Mouse (Mus musculus): ENCODE measurements around the gene Hist1h2bk. TPM values are rescaled to one million over a fixed set of nuclear protein-coding genes. Genes with fewer than 3 reads are reported as not detected.
A peak's percentile ranks its signal among the peaks of the same experiment; 100 is the strongest.
"Not testable (repeated sequence)": the region's sequence is repeated elsewhere in the genome, so short reads cannot be mapped to it uniquely, and the experiment has no call there.

The Hist1h2bk gene
- polyA plus RNA-seq, 1 experiment from 2014 or later, result 1.7 TPM

GRCm38 (mm10) chr13:22041651-22042567, 6.2 kb downstream of the Hist1h2bk start:
- peak overlapping the region; percentile 83 for H3K27ac ChIP-seq
- H3K9me3 ChIP-seq (replicated peaks), result no peaks in the 10 kb centered on the region
- H3K27me3 ChIP-seq, result no peaks in the 10 kb centered on the region
- peak overlapping the region; percentile 54 for H3K9ac ChIP-seq
- H3K4me2 ChIP-seq, result peak overlapping the region; percentile 69
- peaks cover 24% of the 10 kb centered on the region for H3K4me1 ChIP-seq (replicated peaks)
- ATAC-seq (replicated peaks; ENCODE audit: insufficient number of reproducible peaks, insufficient read depth, low FRiP score, low read depth), result no peak
- peak overlapping the region; percentile 46 for H3K4me3 ChIP-seq
- no peaks in the 10 kb centered on the region for H3K36me3 ChIP-seq
- WGBS, result 5% methylated on average over 13 of the region's 13 CpGs

GRCm38 (mm10) chr13:22042568-22043502, 7.2 kb downstream of the Hist1h2bk start, which contains the start of the genes Hist1h2ag and Hist1h2bj:
TSS of gene Hist1h2ag (minus strand) at chr13:22042944.
TSS of gene Hist1h2bj (plus strand) at chr13:22043214.
- Histone ChIP-seq H3K27ac (peak within 1 kb of the TSS; percentile 86), H3K4me2 (peak within 1 kb of the TSS; percentile 69), H3K4me3 (peak within 1 kb of the TSS; percentile 46), H3K9ac (peak within 1 kb of the TSS; percentile 54), H3K4me1 (replicated peaks) (peaks cover 24% of the 10 kb centered on the region)
- H3K36me3 ChIP-seq; H3K9me3 ChIP-seq (replicated peaks); H3K27me3 ChIP-seq: not testable (repeated sequence)
- under 1% methylated on average over 46 of the region's 80 CpGs for WGBS
- peak; percentile 89 for ATAC-seq (replicated peaks; ENCODE audit: insufficient number of reproducible peaks, insufficient read depth, low FRiP score, low read depth)

GRCm38 (mm10) chr13:22043503-22044431, 8.1 kb downstream of the Hist1h2bk start:
- Histone ChIP-seq H3K36me3 (no peaks in the 10 kb centered on the region), H3K4me1 (replicated peaks) (peaks cover 24% of the 10 kb centered on the region), H3K4me2 (peak overlapping the region; percentile 69), H3K27me3 (no peaks in the 10 kb centered on the region), H3K9ac (peak overlapping the region; percentile 36; the same call in 1 of the 2 replicates), H3K9me3 (replicated peaks) (no peaks in the 10 kb centered on the region), H3K4me3 (peak overlapping the region; percentile 46), H3K27ac (peak overlapping the region; percentile 86)
- under 1% methylated on average over 14 of the region's 14 CpGs for WGBS
- ATAC-seq (replicated peaks; ENCODE audit: insufficient number of reproducible peaks, insufficient read depth, low FRiP score, low read depth), result no peak

GRCm38 (mm10) chr13:22044432-22045155, 8.9 kb downstream of the Hist1h2bk start:
- 87% methylated on average over 6 of the region's 6 CpGs for WGBS
- H3K9ac ChIP-seq, result no peak overlapping the region
- peaks cover 25% of the 10 kb centered on the region for H3K4me1 ChIP-seq (replicated peaks)
- H3K4me3 ChIP-seq, result no peak overlapping the region
- no peaks in the 10 kb centered on the region for H3K27me3 ChIP-seq
- no peak for ATAC-seq (replicated peaks; ENCODE audit: insufficient number of reproducible peaks, insufficient read depth, low FRiP score, low read depth)
- peak overlapping the region; percentile 69; the same call in 1 of the 2 replicates for H3K4me2 ChIP-seq
- H3K36me3 ChIP-seq, result no peaks in the 10 kb centered on the region
- no peaks in the 10 kb centered on the region for H3K9me3 ChIP-seq (replicated peaks)
- H3K27ac ChIP-seq, result no peak overlapping the region

GRCm38 (mm10) chr13:22045311-22045710, 9.6 kb downstream of the Hist1h2bk start:
- no peak overlapping the region for H3K4me3 ChIP-seq
- ATAC-seq (replicated peaks; ENCODE audit: insufficient number of reproducible peaks, insufficient read depth, low FRiP score, low read depth), result no peak
- no peak overlapping the region for H3K27ac ChIP-seq
- peaks cover 25% of the 10 kb centered on the region for H3K4me1 ChIP-seq (replicated peaks)
- no peaks in the 10 kb centered on the region for H3K9me3 ChIP-seq (replicated peaks)
- no peaks in the 10 kb centered on the region for H3K36me3 ChIP-seq
- H3K27me3 ChIP-seq, result no peaks in the 10 kb centered on the region
- H3K4me2 ChIP-seq, result no peak overlapping the region
- H3K9ac ChIP-seq, result no peak overlapping the region
- WGBS, result 52% methylated on average over 2 of the region's 2 CpGs

DNA sequence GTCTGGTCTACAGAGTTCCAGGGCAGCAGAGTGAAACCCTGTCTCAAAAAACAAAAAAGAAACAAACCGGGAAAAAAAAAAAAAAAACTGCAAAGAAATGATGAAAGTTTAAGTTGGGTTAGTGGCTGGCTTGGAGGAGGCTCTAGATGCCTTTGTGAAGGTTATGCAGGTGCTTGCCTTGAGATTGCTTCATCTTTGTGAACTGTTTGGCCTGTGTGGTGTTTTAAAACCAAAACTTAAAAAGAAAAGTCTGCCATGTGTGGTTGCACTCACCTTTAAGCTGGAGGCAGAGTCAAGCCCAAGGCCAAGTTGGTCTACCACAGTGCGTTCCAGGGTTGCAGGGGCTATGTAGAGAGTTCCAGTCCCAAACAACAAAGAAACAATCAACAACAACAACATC, 13.4 kb downstream of the Hist1h2bk start:
- Histone ChIP-seq H3K4me1 (replicated peaks) (peaks cover 6% of the 10 kb centered on the region), H3K27me3 (no peaks in the 10 kb centered on the region), H3K4me2 (no peak overlapping the region), H3K9ac (no peak overlapping the region), H3K36me3 (no peaks in the 10 kb centered on the region), H3K9me3 (replicated peaks) (no peaks in the 10 kb centered on the region), H3K4me3 (no peak overlapping the region), H3K27ac (no peak overlapping the region)
- WGBS, result 79% methylated on average over 2 of the region's 2 CpGs
- ATAC-seq (replicated peaks; ENCODE audit: insufficient number of reproducible peaks, insufficient read depth, low FRiP score, low read depth), result no peak

DNA sequence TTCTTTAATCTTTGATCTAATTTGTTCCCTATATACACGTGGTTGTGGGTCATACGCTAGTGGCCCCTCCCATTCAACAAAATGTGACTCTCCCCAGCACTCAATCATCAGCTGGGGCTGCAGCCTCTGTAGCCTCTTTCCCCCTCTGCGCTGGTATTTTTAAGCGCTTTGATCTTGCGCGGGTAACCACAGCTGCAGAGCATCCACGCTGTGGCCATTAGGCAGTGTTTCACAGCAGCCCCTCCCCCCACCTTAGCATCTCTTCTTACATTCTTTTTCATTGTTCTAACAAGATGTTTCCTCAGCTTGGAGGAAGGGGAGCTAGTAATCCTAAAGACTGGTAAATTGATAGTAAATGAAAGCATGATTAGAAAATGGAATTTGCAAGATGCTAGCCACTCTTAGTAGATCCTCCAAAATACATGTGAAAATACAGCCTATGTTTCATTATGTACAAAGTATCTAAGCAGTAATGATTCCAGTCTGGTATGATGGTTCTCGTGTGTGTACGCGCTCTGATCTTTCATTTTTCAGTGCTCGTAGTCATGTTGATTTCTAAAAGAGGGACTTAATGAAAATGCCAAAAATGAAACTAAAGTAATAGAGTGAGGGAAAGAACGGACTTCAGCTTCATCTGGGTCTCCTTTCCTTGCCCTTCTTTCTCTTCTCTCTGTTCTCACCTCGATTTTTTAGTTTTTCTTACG, 14.2 kb downstream of the Hist1h2bk start:
- Histone ChIP-seq H3K4me3 (peak overlapping the region; percentile 65), H3K27me3 (no peaks in the 10 kb centered on the region), H3K36me3 (no peaks in the 10 kb centered on the region), H3K27ac (peak overlapping the region; percentile 85), H3K9ac (peak overlapping the region; percentile 29; the same call in 1 of the 2 replicates), H3K4me2 (peak overlapping the region; percentile 81), H3K9me3 (replicated peaks) (no peaks in the 10 kb centered on the region), H3K4me1 (replicated peaks) (peaks cover 6% of the 10 kb centered on the region)
- WGBS, result 1% methylated on average over 14 of the region's 14 CpGs
- ATAC-seq (replicated peaks; ENCODE audit: insufficient number of reproducible peaks, insufficient read depth, low FRiP score, low read depth), result no peak

GRCm38 (mm10) chr13:22050591-22051522, 15.2 kb downstream of the Hist1h2bk start:
- Histone ChIP-seq H3K4me2 (peak overlapping the region; percentile 81), H3K27me3 (no peaks in the 10 kb centered on the region), H3K4me1 (replicated peaks) (peaks cover 6% of the 10 kb centered on the region), H3K27ac (peak overlapping the region; percentile 85), H3K9ac (peak overlapping the region; percentile 65), H3K9me3 (replicated peaks) (no peaks in the 10 kb centered on the region), H3K36me3 (no peaks in the 10 kb centered on the region), H3K4me3 (peak overlapping the region; percentile 65)
- under 1% methylated on average over 51 of the region's 52 CpGs for WGBS
- peak; percentile 95 for ATAC-seq (replicated peaks; ENCODE audit: insufficient number of reproducible peaks, insufficient read depth, low FRiP score, low read depth)

- Histone ChIP-seq H3K9ac (peak overlapping the region; percentile 65; the same call in 1 of the 2 replicates), H3K4me1 (replicated peaks) (peaks cover 6% of the 10 kb centered on the region), H3K9me3 (replicated peaks) (no peaks in the 10 kb centered on the region), H3K4me2 (peak overlapping the region; percentile 81), H3K27ac (peak overlapping the region; percentile 85), H3K4me3 (peak overlapping the region; percentile 65), H3K36me3 (no peaks in the 10 kb centered on the region), H3K27me3 (no peaks in the 10 kb centered on the region)
- no peak for ATAC-seq (replicated peaks; ENCODE audit: insufficient number of reproducible peaks, insufficient read depth, low FRiP score, low read depth)
- WGBS, result 17% methylated on average over 5 of the region's 5 CpGs
These were observed 15.8 kb downstream of the Hist1h2bk start for GRCm38 (mm10) chr13:22051523-22051859.
